Mouse (Mus musculus) hindbrain, postnatal 0 days (tissue): Measurements from ENCODE around the gene B3glct. TPM values are rescaled to one million over a fixed set of nuclear protein-coding genes. Genes with fewer than 3 reads are reported as not detected.

ENCODE experiments used
- ATAC-seq: fragments of 200-750 bp; cut with Nextera tagmentation; 2 replicates; pipeline ENCODE4 v1.8.0; 2017; ENCODE audit warnings: mild to moderate bottlenecking, moderate TSS enrichment, moderate library complexity
- DNase-seq: peaks from one replicate; pipeline ENCODE4 v3.0.0-alpha.2; 2015; ENCODE audit warnings: low spot score
- H3K27ac ChIP-seq: fragments of 300-500 bp; sonication (generic); 2 replicates; pipeline ENCODE4 v1.5.1; 2014; ENCODE audit warnings: mild to moderate bottlenecking
- H3K27me3 ChIP-seq: fragments of 300-500 bp; sonication (generic); 2 replicates; pipeline ENCODE4 v1.6.1; 2014; ENCODE audit warnings: low read length, mixed read lengths; ENCODE audit not compliant: insufficient read depth
- H3K36me3 ChIP-seq: fragments of 300-500 bp; sonication (generic); 2 replicates; pipeline ENCODE4 v1.6.1; 2014; ENCODE audit warnings: low read length, mixed read lengths; ENCODE audit not compliant: insufficient read depth
- H3K4me1 ChIP-seq: fragments of 300-500 bp; sonication (generic); 2 replicates; pipeline ENCODE4 v1.6.1; 2014; ENCODE audit warnings: antibody characterized with exemption, low read length, mixed read lengths; ENCODE audit not compliant: insufficient read depth
- H3K4me2 ChIP-seq: fragments of 300-500 bp; sonication (generic); 2 replicates; pipeline ENCODE4 v1.6.1; 2014; ENCODE audit warnings: low read depth, mild to moderate bottlenecking, low read length, moderate library complexity, mixed read lengths
- H3K4me3 ChIP-seq: fragments of 300-500 bp; sonication (generic); 2 replicates; pipeline ENCODE4 v1.5.1; 2014; ENCODE audit warnings: low read length
- H3K9ac ChIP-seq: fragments of 300-500 bp; sonication (generic); replicated peaks from 2 replicates; pipeline ENCODE4 v1.6.1; 2014; ENCODE audit warnings: mild to moderate bottlenecking, low read length, moderate library complexity, mixed read lengths
- H3K9me3 ChIP-seq: fragments of 300-500 bp; sonication (generic); 2 replicates; pipeline ENCODE4 v1.6.1; 2016; ENCODE audit warnings: low read length, mixed read lengths
- CTCF ChIP-seq: IDR thresholded peaks from 2 replicates; pipeline ENCODE4 v1.5.1; 2016; ENCODE audit warnings: antibody characterized with exemption, control low read depth, low read depth
- WGBS: fragments of 180-500 bp; shearing (Covaris S2); extraction: QIAGEN DNeasy Blood & Tissue Kit; methylation state at CpG from one replicate; pipeline ENCODE4 v1.1.7; 2014; 5-methylcytosine and 5-hydroxymethylcytosine counted together
- polyA plus RNA-seq: library from polyadenylated mRNA; unstranded; fragments of >200 nt; fragmentation: Nextera tagmentation; extraction: Ambion mirVana; gene quantifications from 2 replicates; pipeline ENCODE4 v1.2.1, GENCODE M21; 2015
- total RNA-seq: library from RNA; depleted of rRNA; stranded (reverse); fragments of >200 nt; gene quantifications from 2 replicates; pipeline ENCODE4 v1.2.3, GENCODE M21; 2014

B3glct gene
- total and polyA plus RNA-seq, 2 experiments from 2014 or later: 14.4 to 22.4 TPM

DNA sequence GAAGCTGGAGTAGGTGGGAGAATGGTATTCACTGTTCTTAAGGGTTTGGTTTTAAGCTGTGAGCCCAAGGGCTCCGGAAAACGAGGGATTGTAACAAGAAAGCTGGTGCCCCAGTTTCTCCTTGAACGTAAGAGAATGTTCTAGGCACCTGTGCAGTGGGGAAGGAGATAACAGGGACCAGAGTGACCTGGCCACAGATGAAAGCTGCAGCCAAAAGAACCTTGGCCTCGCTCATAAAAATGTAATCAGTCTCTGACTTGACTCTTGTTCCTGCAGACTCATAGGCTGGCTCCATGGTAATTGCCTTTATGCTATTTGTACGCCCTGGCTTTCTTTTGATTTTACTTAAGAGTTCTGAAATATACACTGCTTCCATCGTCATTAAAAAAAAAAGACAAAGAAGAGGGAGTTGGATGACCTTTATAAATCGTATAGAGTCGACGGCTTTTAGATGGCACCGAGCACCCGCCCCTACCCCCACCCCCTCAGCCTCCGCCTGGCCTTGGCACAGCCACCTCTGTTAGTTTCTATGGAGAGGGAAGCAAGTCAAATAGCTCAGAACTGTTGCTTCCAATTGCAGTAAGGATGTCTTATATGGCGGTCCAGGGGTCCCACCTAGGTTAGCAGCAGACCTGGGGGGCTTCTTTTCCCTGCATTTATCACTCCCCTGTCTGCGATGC lies 28.4 kb upstream of the B3glct start:
- Histone ChIP-seq H3K4me1 (no peaks in the 10 kb centered on the region), H3K27me3 (no peaks in the 10 kb centered on the region), H3K36me3 (no peaks in the 10 kb centered on the region), H3K27ac (no peak overlapping the region), H3K4me3 (no peak overlapping the region), H3K4me2 (no peak overlapping the region), H3K9me3 (no peaks in the 10 kb centered on the region), H3K9ac (no peak overlapping the region)
- DNase-seq (no peak), ATAC-seq (no peak)
- TF ChIP-seq CTCF: no peak
- 67% methylated on average over 14 of the region's 14 CpGs for WGBS

DNA sequence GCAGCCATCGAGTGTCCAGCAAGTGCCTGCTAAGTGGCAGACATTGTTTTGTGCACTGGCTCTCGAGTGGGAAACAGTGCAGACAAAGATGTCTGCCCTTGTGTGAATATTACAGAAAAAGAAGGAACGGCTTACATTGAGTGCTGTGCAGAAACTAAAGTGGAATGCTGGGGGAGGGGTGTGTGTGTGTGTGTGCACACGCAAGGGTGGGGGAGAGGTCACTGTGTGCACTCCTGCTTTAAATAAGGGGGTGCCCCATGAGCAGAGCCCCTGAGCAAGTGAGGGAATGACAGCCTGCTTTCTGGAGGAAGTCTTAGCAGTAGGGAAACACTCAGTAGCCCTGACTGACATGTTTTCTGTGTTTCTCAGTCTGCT lies 27.9 kb upstream of the B3glct start:
- no peaks in the 10 kb centered on the region for H3K9me3 ChIP-seq
- no peaks in the 10 kb centered on the region for H3K4me1 ChIP-seq
- no peaks in the 10 kb centered on the region for H3K27me3 ChIP-seq
- ATAC-seq (no peak), DNase-seq (no peak)
- no peak overlapping the region for H3K4me2 ChIP-seq
- no peak overlapping the region for H3K9ac ChIP-seq
- no peak for TF ChIP-seq CTCF
- no peaks in the 10 kb centered on the region for H3K36me3 ChIP-seq
- 34% methylated on average over 4 of the region's 4 CpGs for WGBS
- H3K27ac ChIP-seq: no peak overlapping the region
- H3K4me3 ChIP-seq: no peak overlapping the region

DNA sequence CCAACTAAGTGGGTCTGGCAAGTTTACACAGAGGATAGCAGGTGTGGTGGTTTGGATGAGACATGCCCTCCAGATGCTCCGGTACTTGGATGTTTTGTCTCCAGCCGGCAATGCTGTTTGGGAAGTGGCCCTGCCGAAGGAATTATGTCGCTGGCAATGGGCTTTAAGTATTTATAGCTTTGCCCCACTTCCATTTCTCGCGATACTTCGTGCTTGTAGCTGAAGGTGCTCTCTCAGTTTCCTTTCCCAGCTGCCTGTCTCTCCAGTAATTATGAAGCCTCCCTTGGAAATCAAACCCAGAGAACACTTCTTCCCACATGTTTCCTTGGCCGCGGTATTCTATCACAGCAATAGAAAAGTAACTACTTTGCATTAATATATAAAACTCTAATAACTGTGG lies 22.4 kb upstream of the B3glct start:
- Histone ChIP-seq H3K36me3 (no peaks in the 10 kb centered on the region), H3K4me2 (no peak overlapping the region), H3K4me3 (no peak overlapping the region), H3K9me3 (no peaks in the 10 kb centered on the region), H3K27me3 (no peaks in the 10 kb centered on the region), H3K27ac (no peak overlapping the region), H3K4me1 (no peaks in the 10 kb centered on the region), H3K9ac (no peak overlapping the region)
- ATAC-seq: no peak
- no peak for TF ChIP-seq CTCF
- no peak for DNase-seq
- WGBS: 83% methylated on average over 9 of the region's 9 CpGs

DNA sequence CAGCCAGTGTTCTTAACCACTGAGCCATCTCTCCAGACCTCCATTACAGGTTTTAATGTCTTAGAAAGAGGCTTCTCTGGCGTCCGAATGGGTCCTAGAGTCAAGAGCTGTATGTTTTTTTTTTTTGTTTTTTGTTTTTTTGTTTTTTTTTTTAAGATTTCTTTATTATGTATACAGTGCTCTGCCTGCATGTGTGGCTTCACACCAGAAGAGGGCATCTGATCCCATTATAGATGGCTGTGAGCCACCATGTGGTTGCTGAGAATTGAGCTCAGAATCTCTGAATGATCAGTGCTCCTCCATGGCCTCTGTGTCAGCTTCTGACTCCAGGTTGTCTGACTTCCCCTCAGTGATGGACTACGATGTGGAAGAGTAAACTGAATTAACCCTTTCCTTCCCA lies 20.0 kb upstream of the B3glct start:
- no peak for ATAC-seq
- H3K27ac ChIP-seq: no peak overlapping the region
- WGBS: 65% methylated on average over 3 of the region's 3 CpGs
- H3K4me1 ChIP-seq: no peaks in the 10 kb centered on the region
- H3K9me3 ChIP-seq: no peaks in the 10 kb centered on the region
- no peak overlapping the region for H3K4me2 ChIP-seq
- H3K9ac ChIP-seq: no peak overlapping the region
- TF ChIP-seq CTCF: peak; percentile 45
- no peak for DNase-seq
- H3K36me3 ChIP-seq: no peaks in the 10 kb centered on the region
- H3K27me3 ChIP-seq: no peaks in the 10 kb centered on the region
- H3K4me3 ChIP-seq: no peak overlapping the region

DNA sequence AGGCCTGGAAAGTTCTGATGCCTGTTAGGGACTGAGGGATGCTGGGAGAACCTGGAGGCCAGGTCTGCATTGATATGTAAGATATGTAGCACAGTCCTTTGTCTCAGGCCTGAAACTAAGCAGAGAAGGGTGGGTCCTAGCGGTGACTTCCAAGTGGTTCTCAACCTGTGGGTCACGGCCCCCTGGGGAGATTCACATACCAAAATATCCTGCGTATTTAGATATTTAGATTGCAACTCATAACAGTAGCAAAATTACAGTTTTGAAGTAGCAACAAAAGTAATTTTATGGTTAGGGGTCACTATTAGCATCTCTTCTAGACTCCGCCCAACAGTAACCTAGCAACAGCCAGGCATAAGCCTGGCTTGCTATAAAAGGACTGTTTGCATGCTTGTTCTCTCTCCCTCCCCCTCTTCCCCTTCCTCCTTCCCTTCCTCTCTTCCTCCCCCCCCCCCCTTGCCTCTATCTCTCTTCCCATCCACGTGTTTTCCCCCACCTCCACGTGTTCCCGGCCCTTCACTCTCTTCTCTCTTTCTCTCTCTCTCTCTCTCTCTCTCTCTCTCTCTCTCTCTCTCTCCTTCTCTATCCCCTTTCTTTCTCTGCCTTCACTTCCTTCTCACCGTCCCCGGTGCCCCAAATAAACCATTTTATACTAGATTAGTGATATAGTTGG lies 19.2 kb upstream of the B3glct start:
- no peak for TF ChIP-seq CTCF
- Histone ChIP-seq H3K9ac (no peak overlapping the region), H3K4me1 (no peaks in the 10 kb centered on the region), H3K27ac (no peak overlapping the region), H3K4me3 (no peak overlapping the region), H3K27me3 (no peaks in the 10 kb centered on the region), H3K36me3 (no peaks in the 10 kb centered on the region), H3K4me2 (no peak overlapping the region), H3K9me3 (no peaks in the 10 kb centered on the region)
- DNase-seq (no peak), ATAC-seq (no peak)
- 64% methylated on average over 9 of the region's 9 CpGs for WGBS

DNA sequence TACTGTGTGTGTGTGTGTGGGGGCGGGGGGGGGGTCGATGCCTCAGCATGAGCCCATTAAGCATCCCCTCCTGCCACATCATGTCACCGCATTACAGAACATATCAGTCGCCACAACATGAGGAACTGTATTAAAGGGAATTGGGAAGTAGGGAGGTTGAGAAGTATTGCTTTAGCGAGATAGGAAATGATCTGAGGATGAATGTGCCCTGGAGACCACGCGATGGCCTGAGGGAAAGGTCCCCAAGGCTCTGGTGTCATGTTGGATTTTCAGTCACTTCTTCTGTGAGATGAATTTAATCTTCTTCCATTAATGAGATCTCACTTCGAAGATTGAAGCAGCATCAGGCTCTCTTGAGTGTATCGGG lies 18.6 kb upstream of the B3glct start:
- Histone ChIP-seq H3K4me1 (no peaks in the 10 kb centered on the region), H3K27me3 (no peaks in the 10 kb centered on the region), H3K9me3 (no peaks in the 10 kb centered on the region), H3K27ac (no peak overlapping the region), H3K36me3 (no peaks in the 10 kb centered on the region), H3K9ac (no peak overlapping the region), H3K4me2 (no peak overlapping the region), H3K4me3 (no peak overlapping the region)
- TF ChIP-seq CTCF: no peak
- DNase-seq (no peak), ATAC-seq (no peak)
- 60% methylated on average over 9 of the region's 9 CpGs for WGBS

DNA sequence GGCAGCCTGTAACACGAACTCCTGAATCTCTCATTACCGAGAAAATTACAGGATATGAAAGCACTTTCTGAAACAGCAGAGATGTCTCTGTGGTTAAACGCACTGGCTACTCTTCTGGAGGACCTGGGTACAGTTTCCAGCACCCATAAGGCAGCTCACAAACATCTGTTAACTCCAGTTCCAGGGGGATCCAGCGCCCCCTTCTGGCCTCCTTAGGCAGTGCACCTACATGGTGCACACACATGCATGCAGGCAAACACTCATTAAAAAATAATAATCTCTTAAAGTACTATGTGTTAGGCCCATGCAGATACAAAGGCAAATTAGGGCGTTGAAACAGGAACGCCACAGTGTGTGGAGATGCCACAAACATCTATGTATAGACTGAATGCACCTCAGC lies 16.6 kb upstream of the B3glct start:
- WGBS: 89% methylated on average over 6 of the region's 6 CpGs
- ATAC-seq (no peak), DNase-seq (no peak)
- no peaks in the 10 kb centered on the region for H3K36me3 ChIP-seq
- H3K9ac ChIP-seq: no peak overlapping the region
- no peak overlapping the region for H3K4me3 ChIP-seq
- no peak for TF ChIP-seq CTCF
- no peaks in the 10 kb centered on the region for H3K4me1 ChIP-seq
- no peaks in the 10 kb centered on the region for H3K27me3 ChIP-seq
- no peak overlapping the region for H3K27ac ChIP-seq
- no peak overlapping the region for H3K4me2 ChIP-seq
- H3K9me3 ChIP-seq: no peaks in the 10 kb centered on the region
